Mouse (Mus musculus) kidney, adult 2 months (tissue): ENCODE measurements at regions not wholly inside any gene's neighbourhood (a gene's known extent, or its start where the extent isn't known, plus 50 kb on each side); places are given as distances from the start of the nearest gene placed in this dataset.

Experiments
- CTCF ChIP-seq: fragments of 200-500 bp; conservative IDR thresholded peaks from 2 replicates; pipeline ENCODE4 v1.5.1; 2011; ENCODE audit warnings: low read depth, mild to moderate bottlenecking, control low read depth, low read length, moderate library complexity, mixed read lengths; ENCODE audit not compliant: insufficient read depth, insufficient read length
- POLR2A ChIP-seq: fragments of 200-500 bp; IDR thresholded peaks from one replicate; pipeline ENCODE4 v1.6.1; 2011; ENCODE audit warnings: low read depth, low read length, control low read depth

DNA sequence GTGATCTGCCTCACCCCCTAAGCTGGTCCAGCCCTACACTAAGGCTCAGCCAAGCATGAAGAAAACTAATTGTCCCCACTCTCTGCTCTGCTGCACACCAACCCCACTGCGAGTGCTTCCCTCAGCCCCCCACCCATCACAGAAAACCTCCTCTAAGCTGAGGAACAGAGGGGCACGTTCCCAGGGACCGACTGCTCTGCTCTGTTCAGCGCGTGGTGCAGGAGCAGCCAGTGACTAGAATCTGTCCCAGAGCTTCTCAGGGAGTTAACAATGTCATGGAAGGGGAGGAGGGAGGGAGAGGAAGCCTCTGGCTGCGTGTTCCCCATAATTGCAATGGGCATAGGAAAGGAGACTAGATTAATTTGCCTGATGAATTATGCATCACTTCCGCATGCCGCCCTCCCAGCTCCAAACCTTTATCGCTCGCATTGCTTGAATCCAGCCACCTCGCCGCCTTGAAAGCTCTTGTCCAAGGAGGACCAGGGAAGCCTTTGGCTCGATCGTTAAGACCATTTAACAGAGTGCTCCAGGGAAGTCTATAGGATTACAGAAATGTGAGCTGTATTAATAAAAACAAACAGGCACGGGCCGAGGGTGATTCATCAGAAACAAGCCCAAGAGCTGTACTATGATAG is 76.5 kb downstream of the Sox14 start:
- no peak for TF ChIP-seq CTCF
- no peak for TF ChIP-seq POLR2A
